Mouse (Mus musculus) olfactory bulb, adult 2 months (tissue): Measurements from ENCODE around the gene Wiz.

Experiments used
- CTCF ChIP-seq: fragments of 200-500 bp; IDR thresholded peaks from 2 replicates; pipeline ENCODE4 v1.5.1; 2012; ENCODE audit warnings: low read depth, mild to moderate bottlenecking, low read length, moderate library complexity; ENCODE audit not compliant: insufficient read depth
- POLR2A ChIP-seq: fragments of 200-500 bp; IDR thresholded peaks from 2 replicates; pipeline ENCODE4 v1.6.1; 2012; ENCODE audit warnings: mild to moderate bottlenecking, low read depth, low read length, moderate library complexity; ENCODE audit not compliant: insufficient read depth

DNA sequence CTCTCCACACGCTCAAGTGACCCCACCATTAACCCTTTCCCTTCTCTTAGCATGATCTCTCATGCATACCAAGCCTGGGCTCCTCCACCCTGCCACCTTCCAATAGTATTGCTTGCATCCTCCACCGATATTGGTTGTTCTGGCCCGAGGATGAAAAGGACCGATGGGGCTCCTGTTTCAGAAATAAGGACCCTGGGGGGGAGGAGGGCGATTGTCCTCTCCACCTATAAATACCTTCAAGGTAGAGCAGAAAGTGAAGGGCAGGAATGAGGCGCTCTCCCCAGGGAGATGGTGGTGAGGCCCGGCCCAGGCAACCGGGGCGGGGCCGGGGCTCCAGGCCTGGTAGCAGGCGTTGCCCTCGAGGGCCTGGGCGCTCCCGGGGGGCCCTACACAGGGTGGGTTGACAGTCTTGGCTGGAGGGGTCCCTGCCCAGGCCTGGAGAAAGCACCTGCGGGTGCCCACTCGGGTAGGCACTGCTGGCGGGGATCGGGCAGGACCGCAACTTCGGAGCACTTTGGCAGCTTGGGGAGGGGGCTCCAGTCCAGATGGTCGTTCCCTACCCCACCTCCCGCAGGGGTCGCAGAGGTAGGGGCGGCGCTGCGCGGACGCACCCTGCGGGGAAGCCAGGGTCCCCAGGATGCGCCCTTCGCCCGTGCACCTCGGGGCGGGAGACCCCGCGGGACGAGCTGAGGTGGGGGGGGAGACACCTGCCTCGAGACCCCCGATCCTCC is 704 bp downstream of the Wiz start:
- TF ChIP-seq CTCF (no peak), POLR2A (no peak)
